Mouse (Mus musculus) frontal cortex, postnatal 36 days (tissue): ENCODE measurements around the gene Hsd17b3.
"Not testable (repeated sequence)": the region's sequence is repeated elsewhere in the genome, so short reads cannot be mapped to it uniquely, and the experiment has no call there.

Source experiments
- DNase-seq, 2 experiments: peaks; one replicate each; pipeline ENCODE4 v3.0.0; 2022; ENCODE audit warnings: low spot score in 2 of 2

The Hsd17b3 gene

GRCm38 (mm10) chr13:64083331-64083730 lies 5.7 kb downstream of the Hsd17b3 start:
- DNase-seq = no peak

- no peak for DNase-seq
These were observed 7.8 kb downstream of the Hsd17b3 start for GRCm38 (mm10) chr13:64081012-64081919.

GRCm38 (mm10) chr13:64077591-64077990 lies 11.4 kb downstream of the Hsd17b3 start:
- DNase-seq = no peak

GRCm38 (mm10) chr13:64076074-64076473 lies 13.0 kb downstream of the Hsd17b3 start:
- DNase-seq = no peak

- no peak for DNase-seq
These were observed 22.4 kb downstream of the Hsd17b3 start for GRCm38 (mm10) chr13:64066653-64067052.

GRCm38 (mm10) chr13:64064276-64064675 lies 24.8 kb downstream of the Hsd17b3 start:
- DNase-seq = no peak

GRCm38 (mm10) chr13:64060935-64061506 lies 28.0 kb downstream of the Hsd17b3 start:
- no peak for DNase-seq

- DNase-seq = no peak
These were observed 35.1 kb downstream of the Hsd17b3 start for GRCm38 (mm10) chr13:64053959-64054358.

GRCm38 (mm10) chr13:64052281-64052680 lies 36.7 kb downstream of the Hsd17b3 start:
- not testable (repeated sequence) for DNase-seq

- DNase-seq = no peak
These were observed 38.1 kb downstream of the Hsd17b3 start for GRCm38 (mm10) chr13:64050895-64051294.

- no peak for DNase-seq
These were observed 39.5 kb downstream of the Hsd17b3 start for GRCm38 (mm10) chr13:64049535-64049934.

- DNase-seq = no peak
These were observed 40.6 kb downstream of the Hsd17b3 start for GRCm38 (mm10) chr13:64048467-64048866.

- DNase-seq = no peak
These were observed 49.1 kb downstream of the Hsd17b3 start for GRCm38 (mm10) chr13:64039976-64040375.

GRCm38 (mm10) chr13:64038114-64038513 lies 50.9 kb downstream of the Hsd17b3 start:
- no peak for DNase-seq

GRCm38 (mm10) chr13:64036079-64037011 lies 52.7 kb downstream of the Hsd17b3 start:
- DNase-seq = peak; percentile 53 to 60

GRCm38 (mm10) chr13:64035036-64035435 lies 54.0 kb downstream of the Hsd17b3 start:
- no peak for DNase-seq

- no peak for DNase-seq
These were observed 55.1 kb downstream of the Hsd17b3 start for GRCm38 (mm10) chr13:64033921-64034320.

GRCm38 (mm10) chr13:64033181-64033580 lies 55.8 kb downstream of the Hsd17b3 start:
- no peak for DNase-seq

- DNase-seq = no peak
These were observed 57.8 kb downstream of the Hsd17b3 start for GRCm38 (mm10) chr13:64031254-64031653.

- no peak for DNase-seq
These were observed 58.2 kb downstream of the Hsd17b3 start for GRCm38 (mm10) chr13:64030792-64031191.

GRCm38 (mm10) chr13:64024803-64025202 lies 64.2 kb downstream of the Hsd17b3 start:
- no peak for DNase-seq
